Mouse (Mus musculus) forebrain, embryonic 13.5 days (tissue): ENCODE results near the gene Rasgrf1. TPM values are rescaled to one million over a fixed set of nuclear protein-coding genes. Genes with fewer than 3 reads are reported as not detected.

Source experiments
- ATAC-seq: fragments of 200-750 bp; cut with Nextera tagmentation; 2 replicates; pipeline ENCODE4 v1.8.0; 2017
- H3K27ac ChIP-seq: fragments of 300-500 bp; sonication (generic); 2 replicates; pipeline ENCODE4 v1.5.1; 2015; ENCODE audit warnings: inconsistent platforms, mild to moderate bottlenecking, moderate library complexity
- H3K27me3 ChIP-seq: fragments of 300-500 bp; sonication (generic); 2 replicates; pipeline ENCODE4 v1.6.1; 2015; ENCODE audit warnings: mild to moderate bottlenecking, inconsistent platforms
- H3K36me3 ChIP-seq: fragments of 300-500 bp; sonication (generic); 2 replicates; pipeline ENCODE4 v1.6.1; 2015; ENCODE audit warnings: mild to moderate bottlenecking, inconsistent platforms; ENCODE audit not compliant: poor library complexity, severe bottlenecking
- H3K4me1 ChIP-seq: fragments of 300-500 bp; sonication (generic); 2 replicates; pipeline ENCODE4 v1.6.1; 2015; ENCODE audit warnings: inconsistent platforms
- H3K4me2 ChIP-seq: fragments of 300-500 bp; sonication (generic); 2 replicates; pipeline ENCODE4 v1.6.1; 2015; ENCODE audit warnings: inconsistent platforms, mild to moderate bottlenecking, moderate library complexity
- H3K4me3 ChIP-seq: fragments of 300-500 bp; sonication (generic); 2 replicates; pipeline ENCODE4 v1.5.1; 2015; ENCODE audit warnings: mild to moderate bottlenecking, inconsistent platforms
- H3K9ac ChIP-seq: fragments of 300-500 bp; sonication (generic); 2 replicates; pipeline ENCODE4 v1.6.1; 2015; ENCODE audit warnings: mild to moderate bottlenecking, inconsistent platforms
- H3K9me3 ChIP-seq: fragments of 300-500 bp; sonication (generic); replicated peaks from 2 replicates; pipeline ENCODE4 v1.6.1; 2016; ENCODE audit warnings: inconsistent platforms
- WGBS: fragments of 180-500 bp; shearing (Covaris S2); methylation state at CpG from one replicate; pipeline ENCODE4 v1.1.7; 2015; 5-methylcytosine and 5-hydroxymethylcytosine counted together
- polyA plus RNA-seq: library from polyadenylated mRNA; unstranded; fragments of >200 nt; fragmentation: Nextera tagmentation; extraction: Ambion mirVana; gene quantifications from 2 replicates; pipeline ENCODE4 v1.2.1, GENCODE M21; 2015

Rasgrf1 gene
- polyA plus RNA-seq, 1 experiment from 2014 or later, result 1.7 TPM

DNA sequence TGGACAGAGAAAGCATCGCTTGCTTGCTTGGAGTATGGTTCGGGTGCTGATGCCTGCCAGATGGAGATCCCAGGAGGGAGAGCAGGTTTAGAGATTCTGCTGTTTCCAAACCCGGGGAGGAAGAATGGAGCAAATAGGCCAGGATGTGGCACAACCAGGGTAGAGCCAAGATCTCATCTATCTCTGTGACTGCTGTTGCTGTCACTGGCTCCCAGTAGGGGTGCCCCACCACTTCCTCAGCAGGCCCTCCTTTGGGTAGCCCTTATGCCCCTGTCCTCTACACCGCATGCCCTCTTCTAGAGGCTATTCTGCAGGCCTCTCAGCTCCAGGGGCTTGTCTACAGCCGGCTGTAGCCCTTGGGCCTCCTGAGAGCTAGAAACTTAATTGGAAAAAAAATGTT, 166.4 kb downstream of the Rasgrf1 start:
- no peaks in the 10 kb centered on the region for H3K27me3 ChIP-seq
- no peak for ATAC-seq
- H3K4me3 ChIP-seq, result no peak overlapping the region
- no peaks in the 10 kb centered on the region for H3K4me1 ChIP-seq
- no peak overlapping the region for H3K4me2 ChIP-seq
- 84% methylated on average over 5 of the region's 5 CpGs for WGBS
- no peak overlapping the region for H3K9ac ChIP-seq
- no peaks in the 10 kb centered on the region for H3K9me3 ChIP-seq
- H3K27ac ChIP-seq, result no peak overlapping the region
- no peaks in the 10 kb centered on the region for H3K36me3 ChIP-seq

Other genes starting within 250 kb of the Rasgrf1 start
- 40.9 and 42.4 TPM in 2 replicates for gene Tmed3, start 204.8 kb upstream of the Rasgrf1 start, polyA plus RNA-seq
- gene Ankrd34c, start 171.4 kb upstream of the Rasgrf1 start, polyA plus RNA-seq, result not detected in 2 replicates
- 8.2 and 9.3 TPM in 2 replicates for gene Ctsh, start 144.2 kb downstream of the Rasgrf1 start, polyA plus RNA-seq
- gene Morf4l1, start 204.9 kb downstream of the Rasgrf1 start, polyA plus RNA-seq, result 475 and 483 TPM in 2 replicates